Mouse (Mus musculus) CD8-positive naive resting alpha-beta T cell, adult 57 days (primary cell): Measurements from ENCODE around the gene Trpc6. TPM values are rescaled to one million over a fixed set of nuclear protein-coding genes. Genes with fewer than 3 reads are reported as not detected.

Experiments
- total RNA-seq: library from RNA; stranded (reverse); gene quantifications from one replicate; pipeline ENCODE4 v1.2.4, GENCODE M21; 2023

The Trpc6 gene
- total RNA-seq, result not detected

GRCm38 (mm10) chr9:8544041-8544794 is at the start of gene Trpc6:
TSS of gene Trpc6 (plus strand) at chr9:8544142.

